Mouse (Mus musculus) heart, postnatal 0 days (tissue): Measurements from ENCODE around the gene Itga3. TPM values are rescaled to one million over a fixed set of nuclear protein-coding genes. Genes with fewer than 3 reads are reported as not detected.

ENCODE experiments used
- ATAC-seq: fragments of 200-750 bp; cut with Nextera tagmentation; 2 replicates; pipeline ENCODE4 v1.8.0; 2017; ENCODE audit warnings: low read depth, moderate number of reproducible peaks, moderate library complexity; ENCODE audit not compliant: insufficient read depth
- DNase-seq: peaks from one replicate; pipeline ENCODE4 v3.0.0-alpha.2; 2016; ENCODE audit warnings: low spot score
- H3K27ac ChIP-seq: fragments of 300-500 bp; sonication (generic); 2 replicates; pipeline ENCODE4 v1.5.1; 2014; ENCODE audit warnings: low read depth, mild to moderate bottlenecking
- H3K27me3 ChIP-seq: fragments of 300-500 bp; sonication (generic); 2 replicates; pipeline ENCODE4 v1.6.1; 2014; ENCODE audit warnings: low read length, mixed read lengths; ENCODE audit not compliant: control insufficient read depth, insufficient read depth
- H3K36me3 ChIP-seq: fragments of 300-500 bp; sonication (generic); replicated peaks from 2 replicates; pipeline ENCODE4 v1.6.1; 2014; ENCODE audit warnings: low read length, mixed read lengths; ENCODE audit not compliant: control insufficient read depth, insufficient read depth
- H3K4me1 ChIP-seq: fragments of 300-500 bp; sonication (generic); 2 replicates; pipeline ENCODE4 v1.6.1; 2014; ENCODE audit warnings: antibody characterized with exemption; ENCODE audit not compliant: control insufficient read depth, insufficient read depth
- H3K4me2 ChIP-seq: fragments of 300-500 bp; sonication (generic); 2 replicates; pipeline ENCODE4 v1.6.1; 2014; ENCODE audit warnings: low read depth, mild to moderate bottlenecking, low read length, moderate library complexity
- H3K4me3 ChIP-seq: fragments of 300-500 bp; sonication (generic); 2 replicates; pipeline ENCODE4 v1.5.1; 2014; ENCODE audit warnings: low read depth, low read length
- H3K9ac ChIP-seq: fragments of 300-500 bp; sonication (generic); replicated peaks from 2 replicates; pipeline ENCODE4 v1.6.1; 2014; ENCODE audit warnings: low read depth, low read length, mixed read lengths
- H3K9me3 ChIP-seq: fragments of 300-500 bp; sonication (generic); replicated peaks from 2 replicates; pipeline ENCODE4 v1.6.1; 2016; ENCODE audit warnings: low read length; ENCODE audit not compliant: control insufficient read depth
- CTCF ChIP-seq: IDR thresholded peaks from 2 replicates; pipeline ENCODE4 v1.5.1; 2016; ENCODE audit warnings: antibody characterized with exemption, control low read depth, low read depth
- EP300 ChIP-seq: IDR thresholded peaks from 2 replicates; pipeline ENCODE4 v1.6.1; 2016; ENCODE audit warnings: antibody characterized with exemption, low read depth
- WGBS: fragments of 180-500 bp; shearing (Covaris S2); extraction: QIAGEN DNeasy Blood & Tissue Kit; methylation state at CpG from one replicate; pipeline ENCODE4 v1.1.7; 2014; 5-methylcytosine and 5-hydroxymethylcytosine counted together
- polyA plus RNA-seq: library from polyadenylated mRNA; unstranded; fragments of >200 nt; fragmentation: Nextera tagmentation; extraction: Ambion mirVana; gene quantifications from 2 replicates; pipeline ENCODE4 v1.2.1, GENCODE M21; 2015
- total RNA-seq: library from RNA; depleted of rRNA; stranded (reverse); fragments of >200 nt; gene quantifications from 2 replicates; pipeline ENCODE4 v1.2.3, GENCODE M21; 2014; ENCODE audit warnings: low replicate concordance

The Itga3 gene
- total and polyA plus RNA-seq, 2 experiments from 2014 or later, result 6.6 to 47.8 TPM

GRCm38 (mm10) chr11:95073835-95074234 is 2.8 kb downstream of the Itga3 start:
- no peak for DNase-seq
- H3K4me1 ChIP-seq, result peaks cover 78% of the 10 kb centered on the region
- no peak overlapping the region for H3K4me2 ChIP-seq
- TF ChIP-seq EP300 (no peak), CTCF (no peak)
- ATAC-seq, result no peak
- no peaks in the 10 kb centered on the region for H3K36me3 ChIP-seq
- H3K9ac ChIP-seq, result no peak overlapping the region
- no peak overlapping the region for H3K4me3 ChIP-seq
- no peak overlapping the region for H3K27ac ChIP-seq
- no peaks in the 10 kb centered on the region for H3K27me3 ChIP-seq
- 78% methylated on average over 4 of the region's 4 CpGs for WGBS
- H3K9me3 ChIP-seq, result no peaks in the 10 kb centered on the region

- no peak overlapping the region for H3K4me2 ChIP-seq
- 50% methylated on average over 5 of the region's 5 CpGs for WGBS
- no peaks in the 10 kb centered on the region for H3K36me3 ChIP-seq
- no peak overlapping the region for H3K4me3 ChIP-seq
- H3K27me3 ChIP-seq, result no peaks in the 10 kb centered on the region
- H3K9me3 ChIP-seq, result no peaks in the 10 kb centered on the region
- 0 out of 2 replicates have a peak overlapping the region, but pooled peaks have one; percentile 35 for H3K27ac ChIP-seq
- no peak overlapping the region for H3K9ac ChIP-seq
- DNase-seq (no peak), ATAC-seq (no peak)
- peaks cover 73% of the 10 kb centered on the region for H3K4me1 ChIP-seq
- TF ChIP-seq CTCF, result no peak
- TF ChIP-seq EP300, result no peak
Observed at GRCm38 (mm10) chr11:95072804-95073203, 3.8 kb downstream of the Itga3 start.

- ATAC-seq, result no peak
- no peak for DNase-seq
- Histone ChIP-seq H3K4me3 (no peak overlapping the region), H3K4me1 (peaks cover 71% of the 10 kb centered on the region), H3K36me3 (no peaks in the 10 kb centered on the region), H3K27me3 (no peaks in the 10 kb centered on the region), H3K4me2 (no peak overlapping the region), H3K27ac (peak overlapping the region; percentile 46; the same call in 1 of the 2 replicates), H3K9ac (no peak overlapping the region), H3K9me3 (no peaks in the 10 kb centered on the region)
- WGBS, result 60% methylated on average over 8 of the region's 8 CpGs
- TF ChIP-seq EP300 (no peak), CTCF (no peak)
Observed at GRCm38 (mm10) chr11:95072136-95072535, 4.5 kb downstream of the Itga3 start.

GRCm38 (mm10) chr11:95071266-95071665 is 5.3 kb downstream of the Itga3 start:
- H3K27me3 ChIP-seq, result no peaks in the 10 kb centered on the region
- H3K9me3 ChIP-seq, result no peaks in the 10 kb centered on the region
- H3K9ac ChIP-seq, result no peak overlapping the region
- ATAC-seq (peak; percentile 81), DNase-seq (peak; percentile 92)
- H3K36me3 ChIP-seq, result no peaks in the 10 kb centered on the region
- no peak overlapping the region for H3K4me3 ChIP-seq
- WGBS, result 10% methylated on average over 7 of the region's 7 CpGs
- H3K4me2 ChIP-seq, result peak overlapping the region; percentile 23; the same call in 1 of the 2 replicates
- peaks cover 70% of the 10 kb centered on the region for H3K4me1 ChIP-seq
- H3K27ac ChIP-seq, result peak overlapping the region; percentile 86
- TF ChIP-seq EP300, result peak; percentile 67; the same call in 1 of the 2 replicates
- TF ChIP-seq CTCF, result no peak

GRCm38 (mm10) chr11:95070140-95071107 is 6.2 kb downstream of the Itga3 start:
- WGBS, result 23% methylated on average over 8 of the region's 8 CpGs
- Histone ChIP-seq H3K4me1 (peaks cover 67% of the 10 kb centered on the region), H3K27ac (peak overlapping the region; percentile 86), H3K9ac (no peak overlapping the region), H3K4me3 (no peak overlapping the region), H3K9me3 (no peaks in the 10 kb centered on the region), H3K4me2 (peak overlapping the region; percentile 23; the same call in 1 of the 2 replicates), H3K36me3 (peaks cover 5% of the 10 kb centered on the region; the same call in 1 of the 2 replicates), H3K27me3 (no peaks in the 10 kb centered on the region)
- DNase-seq, result no peak
- ATAC-seq, result no peak
- no peak for TF ChIP-seq CTCF
- TF ChIP-seq EP300, result no peak
